Mouse (Mus musculus): ENCODE results near the gene Lmf1. TPM values are rescaled to one million over a fixed set of nuclear protein-coding genes. Genes with fewer than 3 reads are reported as not detected.

Gene Lmf1
- polyA plus RNA-seq, 1 experiment from 2014 or later: 33.0 TPM

Other genes with a start within 250 kb of the Lmf1 start
- gene Tpsab1, start 233.5 kb upstream of the Lmf1 start, polyA plus RNA-seq (2015; fragmentation: Nextera tagmentation; extraction: Ambion mirVana): 0.20 and 0.29 TPM in 2 replicates
- gene Tpsb2, start 212.8 kb upstream of the Lmf1 start, polyA plus RNA-seq (2015; fragmentation: Nextera tagmentation; extraction: Ambion mirVana): 8.5 and 9.4 TPM in 2 replicates
- gene Tpsg1, start 209.8 kb upstream of the Lmf1 start, polyA plus RNA-seq (2015; fragmentation: Nextera tagmentation; extraction: Ambion mirVana): 0.20 and 0.89 TPM in 2 replicates
- gene Cacna1h, start 145.3 kb upstream of the Lmf1 start, polyA plus RNA-seq (2015; fragmentation: Nextera tagmentation; extraction: Ambion mirVana): 5.5 and 6.5 TPM in 2 replicates
- 0.41 and 0.45 TPM in 2 replicates for gene Tekt4, start 124.5 kb upstream of the Lmf1 start, polyA plus RNA-seq (2015; fragmentation: Nextera tagmentation; extraction: Ambion mirVana)
- 0.06 and 0.20 TPM in 2 replicates for gene Sstr5, start 81.8 kb upstream of the Lmf1 start, polyA plus RNA-seq (2015; fragmentation: Nextera tagmentation; extraction: Ambion mirVana)
- 0.73 and 1.5 TPM in 2 replicates for gene Sox8, start 8.4 kb upstream of the Lmf1 start, polyA plus RNA-seq (2015; fragmentation: Nextera tagmentation; extraction: Ambion mirVana)
- 1.0 and 2.0 TPM in 2 replicates for gene Gng13, start 138.1 kb downstream of the Lmf1 start, polyA plus RNA-seq (2015; fragmentation: Nextera tagmentation; extraction: Ambion mirVana)
- 11.8 and 17.7 TPM in 2 replicates for gene Chtf18, start 148.3 kb downstream of the Lmf1 start, polyA plus RNA-seq (2015; fragmentation: Nextera tagmentation; extraction: Ambion mirVana)
- 10.7 and 15.3 TPM in 2 replicates for gene Rpusd1, start 148.6 kb downstream of the Lmf1 start, polyA plus RNA-seq (2015; fragmentation: Nextera tagmentation; extraction: Ambion mirVana)
- gene Mslnl, start 157.0 kb downstream of the Lmf1 start, polyA plus RNA-seq (2015; fragmentation: Nextera tagmentation; extraction: Ambion mirVana): 0.13 TPM in 1 of 2 replicates, not detected in the other
- gene Msln, start 175.3 kb downstream of the Lmf1 start, polyA plus RNA-seq (2015; fragmentation: Nextera tagmentation; extraction: Ambion mirVana): 38.7 and 42.7 TPM in 2 replicates
- gene Narfl, start 194.7 kb downstream of the Lmf1 start, polyA plus RNA-seq (2015; fragmentation: Nextera tagmentation; extraction: Ambion mirVana): 31.5 and 32.4 TPM in 2 replicates
- 44.7 and 57.1 TPM in 2 replicates for gene Haghl, start 206.6 kb downstream of the Lmf1 start, polyA plus RNA-seq (2015; fragmentation: Nextera tagmentation; extraction: Ambion mirVana)
- gene Ccdc78, start 207.5 kb downstream of the Lmf1 start, polyA plus RNA-seq (2015; fragmentation: Nextera tagmentation; extraction: Ambion mirVana): 0.13 and 0.23 TPM in 2 replicates
- gene Fam173a, start 213.8 kb downstream of the Lmf1 start, polyA plus RNA-seq (2015; fragmentation: Nextera tagmentation; extraction: Ambion mirVana): 56.8 and 70.2 TPM in 2 replicates
- gene AC134908.4, start 216.6 kb downstream of the Lmf1 start, polyA plus RNA-seq (2015; fragmentation: Nextera tagmentation; extraction: Ambion mirVana): 0.50 TPM in 1 of 2 replicates, not detected in the other
- gene Metrn, start 218.1 kb downstream of the Lmf1 start, polyA plus RNA-seq (2015; fragmentation: Nextera tagmentation; extraction: Ambion mirVana): 21.2 and 29.2 TPM in 2 replicates
- gene Fbxl16, start 230.0 kb downstream of the Lmf1 start, polyA plus RNA-seq (2015; fragmentation: Nextera tagmentation; extraction: Ambion mirVana): 0.78 and 1.2 TPM in 2 replicates
- gene Wdr24, start 244.5 kb downstream of the Lmf1 start, polyA plus RNA-seq (2015; fragmentation: Nextera tagmentation; extraction: Ambion mirVana): 12.7 and 19.8 TPM in 2 replicates
- gene Jmjd8, start 249.8 kb downstream of the Lmf1 start, polyA plus RNA-seq (2015; fragmentation: Nextera tagmentation; extraction: Ambion mirVana): 30.9 and 36.6 TPM in 2 replicates

Data from heart, embryonic 15.5 days (tissue).